Mouse (Mus musculus): ENCODE data around the gene Abhd6. TPM values are rescaled to one million over a fixed set of nuclear protein-coding genes. Genes with fewer than 3 reads are reported as not detected.
A peak's percentile ranks its signal among the peaks of the same experiment; 100 is the strongest.

Gene Abhd6
- polyA plus RNA-seq, 1 experiment from 2014 or later = 17.8 TPM

DNA sequence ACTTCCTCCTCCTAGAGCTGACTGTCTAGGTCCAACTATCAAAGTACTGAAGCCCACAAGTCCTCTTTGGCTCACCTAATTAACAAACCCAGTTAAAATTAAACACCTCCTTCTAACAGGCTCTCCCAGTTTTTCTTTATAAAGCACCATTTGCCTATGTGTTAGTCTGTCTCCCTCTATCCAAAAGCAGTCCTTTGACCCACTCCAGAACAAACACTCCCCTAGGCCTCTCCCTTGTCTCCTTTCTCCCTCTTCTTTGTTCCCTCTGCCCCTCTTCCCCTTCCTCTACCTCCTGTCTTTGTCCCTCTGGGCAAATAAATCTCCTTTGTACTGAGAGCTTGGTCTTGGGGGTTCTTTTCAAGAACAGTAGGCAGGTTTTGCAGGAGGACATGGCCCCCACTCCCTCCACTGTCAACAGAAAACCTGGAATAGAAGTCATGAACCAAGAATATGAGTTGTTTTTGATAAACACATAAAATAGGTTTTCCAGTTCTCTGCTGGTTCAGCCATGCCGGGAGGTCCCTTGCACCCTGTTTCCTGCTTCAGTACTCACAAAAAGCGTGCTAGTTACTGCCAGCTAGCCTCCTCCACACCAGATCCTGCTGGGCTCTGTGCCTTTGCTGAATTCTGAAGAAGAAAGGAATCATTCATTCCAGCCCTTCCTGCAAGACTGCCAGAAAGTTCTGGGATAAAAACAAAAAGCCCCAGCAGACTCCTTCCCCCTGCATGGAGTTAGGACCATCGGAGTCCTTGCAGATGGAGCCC is 60.0 kb downstream of the Abhd6 start:
- Histone ChIP-seq H3K9ac (replicated peaks) (no peak overlapping the region), H3K9me3 (no peaks in the 10 kb centered on the region), H3K27me3 (no peaks in the 10 kb centered on the region), H3K4me3 (replicated peaks) (no peak overlapping the region), H3K4me2 (no peak overlapping the region), H3K36me3 (no peaks in the 10 kb centered on the region), H3K27ac (peak overlapping the region; percentile 73), H3K4me1 (replicated peaks) (peaks cover 13% of the 10 kb centered on the region)
- no peak for ATAC-seq (ENCODE audit: insufficient number of reproducible peaks, insufficient read depth, low FRiP score, low TSS enrichment, low read depth)
- 48% methylated on average over 3 of the region's 3 CpGs for WGBS

DNA sequence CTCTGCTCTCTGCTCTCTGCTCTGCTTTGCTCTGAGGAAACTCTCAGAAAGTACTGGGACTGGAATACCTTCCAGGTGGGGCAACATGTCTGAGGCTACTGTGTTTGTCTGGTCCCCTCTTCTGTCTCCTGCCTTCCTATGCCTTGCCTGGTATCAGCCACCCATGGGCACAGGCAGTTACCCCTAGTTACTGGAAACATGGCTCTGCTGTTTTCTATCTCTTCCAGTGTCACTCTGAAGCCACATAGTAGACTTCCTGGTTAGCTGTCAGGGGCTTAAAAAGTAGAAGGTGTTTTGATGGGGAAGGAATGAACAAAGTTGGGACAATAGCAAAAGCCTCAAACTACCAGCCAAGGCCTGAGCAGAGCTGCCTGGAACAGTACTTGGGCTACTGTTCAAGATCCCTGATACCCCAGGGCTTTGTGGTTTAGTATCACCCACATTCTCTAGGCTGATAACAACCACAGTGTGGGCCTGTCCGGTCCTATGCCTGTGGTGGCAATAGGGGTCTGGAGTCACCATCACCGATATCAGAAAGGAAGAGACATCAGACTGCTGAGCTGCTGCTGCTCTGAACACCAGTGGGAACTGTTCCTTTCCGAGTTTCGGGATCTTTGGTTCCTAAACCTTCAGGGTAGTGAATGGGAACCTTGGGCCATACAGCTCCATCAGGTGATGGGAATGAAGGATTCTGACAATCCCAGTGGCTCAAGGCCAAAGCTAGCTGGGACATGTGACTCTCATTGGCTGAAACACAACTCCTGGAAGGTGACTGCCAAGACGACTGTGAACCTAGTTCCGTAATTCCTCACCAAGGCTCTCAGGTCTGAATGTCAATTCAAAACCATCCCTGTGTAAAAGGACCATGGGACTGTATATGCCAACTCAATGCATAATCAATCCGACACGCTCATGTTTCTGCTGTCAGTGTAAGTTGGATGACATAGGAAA is 61.4 kb downstream of the Abhd6 start:
- H3K9me3 ChIP-seq = no peaks in the 10 kb centered on the region
- WGBS = 88% methylated on average over 8 of the region's 8 CpGs
- no peaks in the 10 kb centered on the region for H3K27me3 ChIP-seq
- no peak overlapping the region for H3K4me2 ChIP-seq
- no peaks in the 10 kb centered on the region for H3K36me3 ChIP-seq
- H3K4me3 ChIP-seq (replicated peaks) = no peak overlapping the region
- H3K9ac ChIP-seq (replicated peaks) = no peak overlapping the region
- peaks cover 13% of the 10 kb centered on the region for H3K4me1 ChIP-seq (replicated peaks)
- H3K27ac ChIP-seq = 0 out of 2 replicates have a peak overlapping the region, but pooled peaks have one; percentile 24
- no peak for ATAC-seq (ENCODE audit: insufficient number of reproducible peaks, insufficient read depth, low FRiP score, low TSS enrichment, low read depth)

DNA sequence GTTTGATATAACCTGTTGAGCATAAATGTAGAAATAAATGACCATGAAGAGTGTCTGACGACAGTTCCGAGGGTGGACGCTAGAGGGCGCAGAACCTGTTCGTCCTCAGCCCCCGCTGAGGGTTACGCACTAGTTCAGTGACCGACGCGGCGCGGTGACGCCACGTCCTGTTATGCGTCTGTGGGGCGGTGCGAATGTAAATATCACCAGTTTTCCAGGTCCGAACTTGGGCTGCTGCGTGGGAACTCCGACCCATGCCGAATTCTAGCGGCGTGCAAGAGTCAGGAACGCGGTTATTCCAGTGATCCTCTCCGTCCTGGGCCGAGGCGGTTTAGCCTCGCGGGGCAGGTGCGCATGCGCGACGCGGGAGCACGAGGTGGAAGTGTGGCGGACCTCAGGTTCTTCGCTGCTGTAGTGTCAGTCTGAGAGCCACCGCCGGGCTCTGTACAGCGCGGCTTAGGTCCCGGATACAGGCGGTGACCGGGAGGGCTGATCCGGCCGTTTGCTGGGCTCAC is 77.5 kb downstream of the Abhd6 start, which contains the start of gene Rpp14:
Rpp14 (plus strand) TSS at position 203 of the 515 bp plus-strand sequence.
- ATAC-seq (ENCODE audit: insufficient number of reproducible peaks, insufficient read depth, low FRiP score, low TSS enrichment, low read depth) = peak; percentile 94
- Histone ChIP-seq H3K27me3 (no peaks in the 10 kb centered on the region), H3K36me3 (peaks cover 16% of the 10 kb centered on the region), H3K4me1 (replicated peaks) (peaks cover 5% of the 10 kb centered on the region), H3K4me2 (peak within 1 kb of the TSS; percentile 88), H3K9ac (replicated peaks) (peak within 1 kb of the TSS; percentile 75), H3K27ac (peak within 1 kb of the TSS; percentile 96), H3K4me3 (replicated peaks) (peak within 1 kb of the TSS; percentile 68), H3K9me3 (no peaks in the 10 kb centered on the region)
- WGBS = under 1% methylated on average over 47 of the region's 47 CpGs

GRCm38 (mm10) chr14:8080718-8081117 is 78.0 kb downstream of the Abhd6 start:
- peak overlapping the region; percentile 88 for H3K4me2 ChIP-seq
- peak overlapping the region; percentile 68 for H3K4me3 ChIP-seq (replicated peaks)
- peaks cover 21% of the 10 kb centered on the region for H3K36me3 ChIP-seq
- H3K4me1 ChIP-seq (replicated peaks) = peaks cover 5% of the 10 kb centered on the region
- no peaks in the 10 kb centered on the region for H3K9me3 ChIP-seq
- 4% methylated on average over 11 of the region's 11 CpGs for WGBS
- peak overlapping the region; percentile 75 for H3K9ac ChIP-seq (replicated peaks)
- no peaks in the 10 kb centered on the region for H3K27me3 ChIP-seq
- no peak for ATAC-seq (ENCODE audit: insufficient number of reproducible peaks, insufficient read depth, low FRiP score, low TSS enrichment, low read depth)
- H3K27ac ChIP-seq = peak overlapping the region; percentile 96

DNA sequence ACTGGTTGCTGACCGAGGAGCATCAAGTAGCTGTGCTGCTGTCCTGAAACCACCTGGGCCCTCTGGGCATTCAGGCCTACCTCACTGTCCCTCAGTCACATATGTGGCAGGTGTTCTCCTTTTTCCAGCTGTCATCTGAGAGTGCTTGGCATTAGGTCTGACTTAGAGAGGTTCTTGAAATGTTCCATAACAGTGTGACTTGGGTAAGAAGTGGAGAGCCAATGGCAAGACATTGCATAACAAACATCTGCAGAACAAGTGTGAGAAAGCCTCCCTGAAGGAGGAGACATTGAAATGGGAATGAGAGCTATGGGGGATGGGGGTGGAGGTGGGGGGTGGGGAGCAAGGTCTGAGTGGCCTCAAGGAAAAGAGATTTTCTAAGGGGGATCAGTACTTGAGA is 80.2 kb downstream of the Abhd6 start:
- WGBS = 85% methylated on average over 1 of the region's 1 CpGs

DNA sequence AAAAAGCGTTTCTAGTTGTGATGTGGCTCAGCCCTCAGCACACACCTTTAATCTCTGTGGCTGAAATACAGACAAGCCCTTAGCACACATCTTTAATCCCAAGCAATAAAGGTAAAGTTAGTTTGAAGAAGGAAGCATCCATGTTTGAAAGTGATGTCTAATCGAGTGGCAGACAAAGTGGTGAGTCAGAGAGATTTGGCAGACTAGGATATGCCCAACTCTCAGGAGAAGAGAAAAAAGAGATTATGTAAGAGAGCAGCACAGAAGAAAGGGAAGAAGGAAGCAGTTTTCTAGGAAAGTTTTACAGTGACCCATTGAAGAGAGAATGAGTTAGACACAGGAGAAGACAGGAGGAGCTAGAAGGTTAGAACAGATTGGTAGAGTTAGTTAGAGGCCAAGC is 86.3 kb downstream of the Abhd6 start:
- no peak for ATAC-seq (ENCODE audit: insufficient number of reproducible peaks, insufficient read depth, low FRiP score, low TSS enrichment, low read depth)
- 97% methylated on average over 2 of the region's 2 CpGs for WGBS
- Histone ChIP-seq H3K9ac (replicated peaks) (no peak overlapping the region), H3K27me3 (no peaks in the 10 kb centered on the region), H3K36me3 (peaks cover 71% of the 10 kb centered on the region), H3K4me3 (replicated peaks) (no peak overlapping the region), H3K4me2 (no peak overlapping the region), H3K27ac (no peak overlapping the region), H3K9me3 (no peaks in the 10 kb centered on the region), H3K4me1 (replicated peaks) (no peaks in the 10 kb centered on the region)

More for the DNA sequence above, 80.2 kb downstream of the Abhd6 start:
- Histone ChIP-seq H3K27me3 (no peaks in the 10 kb centered on the region), H3K4me1 (replicated peaks) (peaks cover 5% of the 10 kb centered on the region), H3K36me3 (peaks cover 43% of the 10 kb centered on the region), H3K4me2 (no peak overlapping the region), H3K9me3 (no peaks in the 10 kb centered on the region), H3K27ac (no peak overlapping the region), H3K9ac (replicated peaks) (no peak overlapping the region; the same call in 1 of the 2 replicates), H3K4me3 (replicated peaks) (no peak overlapping the region)
- ATAC-seq (ENCODE audit: insufficient number of reproducible peaks, insufficient read depth, low FRiP score, low TSS enrichment, low read depth) = no peak

GRCm38 (mm10) chr14:8092573-8092972 is 89.9 kb downstream of the Abhd6 start:
- ATAC-seq (ENCODE audit: insufficient number of reproducible peaks, insufficient read depth, low FRiP score, low TSS enrichment, low read depth) = 0 out of 2 replicates have a peak, but pooled peaks have one; percentile 37
- WGBS = 93% methylated on average over 2 of the region's 2 CpGs
- Histone ChIP-seq H3K9ac (replicated peaks) (no peak overlapping the region), H3K4me1 (replicated peaks) (no peaks in the 10 kb centered on the region), H3K9me3 (no peaks in the 10 kb centered on the region), H3K27ac (no peak overlapping the region), H3K27me3 (no peaks in the 10 kb centered on the region), H3K36me3 (peaks cover 36% of the 10 kb centered on the region), H3K4me3 (replicated peaks) (no peak overlapping the region), H3K4me2 (no peak overlapping the region)

DNA sequence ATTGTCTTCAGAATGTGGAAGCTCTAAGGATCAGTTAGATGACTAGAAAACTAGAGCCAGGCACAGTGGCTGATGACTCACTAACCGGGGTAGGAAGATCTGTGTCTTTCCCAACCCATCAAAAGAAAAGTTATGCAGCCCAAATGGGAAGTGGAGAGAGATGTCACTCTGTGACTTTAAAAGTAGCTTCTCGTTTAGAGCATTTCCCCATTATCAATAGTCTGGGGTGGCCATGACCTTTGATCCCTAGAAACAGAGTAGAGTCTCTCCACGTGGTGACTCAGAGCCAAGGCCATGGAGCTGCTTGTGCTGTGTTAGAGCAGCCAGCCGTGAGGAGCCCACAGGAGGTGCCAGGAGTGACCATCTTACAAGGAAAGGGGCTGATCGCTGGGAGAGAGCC is 90.7 kb downstream of the Abhd6 start:
- Histone ChIP-seq H3K27ac (no peak overlapping the region), H3K4me2 (no peak overlapping the region), H3K36me3 (peaks cover 30% of the 10 kb centered on the region), H3K9me3 (no peaks in the 10 kb centered on the region), H3K27me3 (no peaks in the 10 kb centered on the region), H3K4me1 (replicated peaks) (0 out of 2 replicates have a peak, but pooled peaks cover 3% of the 10 kb centered on the region), H3K9ac (replicated peaks) (no peak overlapping the region), H3K4me3 (replicated peaks) (no peak overlapping the region)
- no peak for ATAC-seq (ENCODE audit: insufficient number of reproducible peaks, insufficient read depth, low FRiP score, low TSS enrichment, low read depth)
- WGBS = 60% methylated on average over 5 of the region's 5 CpGs

- Histone ChIP-seq H3K9me3 (no peaks in the 10 kb centered on the region), H3K27ac (no peak overlapping the region), H3K27me3 (no peaks in the 10 kb centered on the region), H3K4me3 (replicated peaks) (no peak overlapping the region), H3K9ac (replicated peaks) (no peak overlapping the region), H3K4me2 (no peak overlapping the region), H3K36me3 (peaks cover 14% of the 10 kb centered on the region), H3K4me1 (replicated peaks) (peaks cover 8% of the 10 kb centered on the region)
- no peak for ATAC-seq (ENCODE audit: insufficient number of reproducible peaks, insufficient read depth, low FRiP score, low TSS enrichment, low read depth)
- 60% methylated on average over 3 of the region's 3 CpGs for WGBS
Measured at GRCm38 (mm10) chr14:8094931-8095561, 92.3 kb downstream of the Abhd6 start.

- Histone ChIP-seq H3K4me1 (replicated peaks) (peaks cover 8% of the 10 kb centered on the region), H3K27ac (no peak overlapping the region), H3K9me3 (no peaks in the 10 kb centered on the region), H3K27me3 (no peaks in the 10 kb centered on the region), H3K4me2 (no peak overlapping the region), H3K4me3 (replicated peaks) (no peak overlapping the region), H3K36me3 (peaks cover 8% of the 10 kb centered on the region), H3K9ac (replicated peaks) (no peak overlapping the region)
- WGBS = 67% methylated on average over 7 of the region's 7 CpGs
- ATAC-seq (ENCODE audit: insufficient number of reproducible peaks, insufficient read depth, low FRiP score, low TSS enrichment, low read depth) = no peak
Measured at GRCm38 (mm10) chr14:8095562-8095950, 92.9 kb downstream of the Abhd6 start.

Measured in limb, embryonic 12.5 days (tissue).